Mouse (Mus musculus) cerebellum, postnatal 4 days (tissue): ENCODE data around the gene Ssbp4.

ENCODE experiments used
- DNase-seq, 2 experiments: peaks; one replicate each; pipeline ENCODE4 v3.0.0; 2022; ENCODE audit warnings: low spot score in 2 of 2, mixed read lengths in 1 of 2

The Ssbp4 gene

DNA sequence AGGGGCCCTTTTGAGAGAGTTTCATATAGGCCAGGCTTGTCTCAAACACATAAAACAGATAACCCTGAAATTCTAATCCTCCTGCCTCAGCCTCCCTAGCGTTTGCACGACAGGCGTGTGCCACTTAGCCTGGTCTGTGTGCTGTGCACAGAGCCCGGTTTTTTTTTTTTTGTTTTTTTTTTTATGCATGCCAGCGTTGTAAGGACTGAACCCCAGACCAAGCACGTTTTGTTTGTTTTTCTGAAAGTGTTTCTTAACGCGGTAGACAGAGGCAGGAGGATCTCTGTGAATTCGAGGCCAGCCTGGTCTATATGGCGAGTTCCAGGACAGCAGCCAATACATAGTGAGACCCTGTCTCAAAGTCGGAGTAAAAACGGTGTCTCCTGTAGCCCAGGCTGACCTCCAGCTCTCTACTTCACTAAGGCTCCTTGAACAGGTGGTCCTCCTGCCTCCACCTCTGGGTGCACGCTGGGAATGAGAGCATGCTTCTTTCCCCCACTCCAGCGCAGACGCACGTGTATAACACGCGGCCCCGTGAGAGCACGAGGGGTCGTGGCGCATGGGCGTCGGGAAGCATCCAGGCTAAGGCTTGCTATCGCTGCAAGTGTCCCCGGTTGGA, at the start of gene Ssbp4:
Gene Ssbp4, minus strand, starts transcription at position 124 of the 619 bp plus-strand sequence.
- no peak for DNase-seq

- no peak for DNase-seq
Measured at GRCm38 (mm10) chr8:70657739-70658138, 49.1 kb upstream of the Ssbp4 start.

DNA sequence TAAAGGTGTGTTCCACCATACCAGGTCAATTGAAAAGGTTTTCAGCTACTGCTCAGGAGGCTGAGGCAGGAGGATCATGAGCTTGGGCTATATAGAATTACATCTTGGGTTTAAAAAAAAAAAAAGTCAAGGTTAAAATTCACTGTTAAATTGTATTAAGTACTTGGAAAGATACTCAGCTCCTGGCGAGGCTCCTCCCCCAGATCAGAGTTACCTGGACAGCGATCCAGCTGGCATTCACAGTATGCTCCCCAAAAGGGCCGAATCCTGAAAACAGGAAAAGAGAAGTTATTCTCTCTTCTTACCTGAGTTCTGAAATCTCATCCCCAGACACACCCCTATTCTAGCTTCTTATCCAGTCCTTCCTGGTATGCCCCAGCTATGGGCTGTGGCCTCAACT, 48.5 kb upstream of the Ssbp4 start:
- no peak for DNase-seq

DNA sequence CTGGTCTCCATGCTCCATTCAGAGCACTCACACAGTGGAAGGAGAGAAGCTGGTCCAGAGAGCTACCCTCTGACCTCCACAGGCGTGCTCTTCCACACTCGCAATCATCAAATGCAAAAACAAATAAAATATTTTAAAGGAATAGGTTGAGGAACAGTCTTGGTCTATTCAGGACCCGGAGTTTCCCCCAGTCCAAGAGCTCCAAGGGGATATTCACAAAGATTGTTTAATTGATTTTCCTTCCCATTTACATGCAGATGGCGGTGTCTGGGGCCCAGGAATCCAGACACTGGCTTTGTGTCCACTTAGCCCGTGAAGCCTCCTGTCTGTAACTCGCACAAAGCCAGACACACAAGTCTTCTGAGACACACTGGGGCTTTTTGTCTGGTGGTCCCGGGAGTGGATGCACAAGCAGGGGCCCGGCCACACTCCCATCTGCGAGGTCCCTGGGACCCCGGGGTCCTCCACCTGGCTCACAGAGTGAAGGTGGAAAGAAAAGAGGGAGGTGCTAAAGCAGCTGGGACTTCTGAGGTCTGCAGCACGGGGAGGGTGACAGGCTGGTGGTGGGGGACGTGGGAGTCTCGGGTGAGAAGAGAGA, 47.6 kb upstream of the Ssbp4 start:
- DNase-seq, result no peak

- no peak for DNase-seq
Measured at GRCm38 (mm10) chr8:70655469-70655868, 46.8 kb upstream of the Ssbp4 start.

DNA sequence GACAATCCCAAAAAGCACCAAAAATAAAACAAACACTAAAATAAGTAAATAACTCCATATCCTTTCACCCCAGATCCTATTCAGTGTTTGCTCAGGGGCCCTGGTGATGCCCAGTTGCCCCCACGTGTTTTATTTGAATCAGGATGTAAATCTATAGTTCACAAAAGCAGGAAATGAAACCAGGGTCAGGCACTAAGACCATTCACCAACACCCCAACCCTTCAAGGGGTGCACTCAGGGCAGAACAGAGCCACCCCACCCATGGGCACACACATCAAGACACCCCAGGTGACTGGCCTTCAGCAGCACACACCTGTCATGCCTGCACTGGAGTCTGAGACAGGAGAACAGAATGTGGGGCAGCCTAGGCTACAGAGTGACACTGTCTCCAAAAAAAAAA, 45.4 kb upstream of the Ssbp4 start:
- DNase-seq, result no peak

DNA sequence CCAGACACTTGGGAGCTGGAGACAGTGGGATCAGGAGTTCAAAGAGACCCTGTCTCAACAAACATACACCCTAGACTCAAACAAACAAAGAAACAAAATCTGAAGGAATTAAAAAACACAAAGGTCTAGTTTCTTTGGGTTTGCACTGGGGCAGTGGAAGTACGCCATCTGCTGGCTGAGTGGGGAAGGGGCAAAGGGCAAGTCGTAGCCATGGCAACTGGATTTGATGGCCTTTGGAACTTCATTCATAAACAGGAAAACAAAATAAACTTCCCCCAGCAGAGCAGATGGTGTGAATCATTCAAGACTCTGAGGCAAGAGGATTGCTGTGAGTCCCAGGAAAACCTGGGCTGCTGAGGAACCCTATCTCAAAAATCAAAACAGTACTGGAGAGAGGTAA, 44.6 kb upstream of the Ssbp4 start:
- DNase-seq, result no peak

DNA sequence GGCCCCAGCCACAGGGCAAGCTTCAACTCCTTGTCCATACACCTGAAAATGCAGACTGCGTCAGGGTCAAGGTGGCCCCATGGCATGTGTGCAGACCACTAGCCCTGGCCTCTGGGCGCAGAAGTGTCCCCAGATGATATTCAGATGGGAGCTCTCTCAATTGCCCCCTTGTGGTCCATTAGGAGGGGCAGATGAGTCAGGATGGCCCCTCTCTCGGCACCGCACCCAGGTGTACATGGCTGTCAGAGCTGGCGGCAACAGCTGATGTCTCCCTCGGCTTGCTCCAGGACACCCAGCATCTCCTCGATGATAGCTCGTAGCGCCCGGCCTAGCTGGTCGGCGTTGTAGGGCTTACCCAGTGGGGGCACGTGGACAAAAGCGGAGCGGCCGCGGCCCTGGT, 41.7 kb upstream of the Ssbp4 start:
- no peak for DNase-seq

DNA sequence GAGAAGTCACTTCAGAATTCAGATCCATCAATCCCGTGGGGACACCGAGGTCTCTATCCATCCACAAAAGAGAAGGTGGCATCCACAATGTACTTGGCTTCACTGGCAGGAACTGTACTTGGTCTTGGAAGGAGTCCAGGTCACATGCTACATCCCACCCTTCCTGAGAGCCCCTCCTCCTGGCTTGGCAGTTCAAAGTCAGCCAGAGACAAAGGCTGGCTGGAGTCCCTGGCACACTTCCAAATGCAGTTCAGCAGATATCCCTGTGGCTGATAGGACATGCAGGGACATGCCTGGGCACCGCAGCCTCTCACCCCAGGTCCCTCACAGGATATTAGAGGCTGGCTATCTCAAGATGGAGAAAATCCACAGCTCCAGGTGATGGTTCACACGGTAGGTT, 40.7 kb upstream of the Ssbp4 start:
- DNase-seq, result peak in 1 of 2 experiments; percentile 76

DNA sequence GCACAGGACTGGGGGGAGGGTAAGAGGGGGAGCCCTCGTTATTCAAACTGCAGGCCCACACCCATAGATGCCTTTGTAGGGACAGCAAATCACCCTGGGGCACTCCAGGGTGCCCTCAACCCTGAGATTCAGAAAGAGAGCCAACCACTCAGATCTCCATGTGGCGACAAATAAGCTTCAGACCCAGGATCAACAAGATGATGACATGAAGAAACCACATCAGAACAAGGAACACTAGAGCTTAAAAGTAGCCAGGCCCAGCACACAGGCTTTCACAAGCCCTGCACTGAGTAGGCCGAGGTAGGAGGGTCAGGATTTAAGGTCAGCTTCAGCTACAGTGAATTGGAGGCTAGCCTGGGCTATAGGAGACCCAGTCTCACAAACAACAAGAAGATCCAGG, 40.2 kb upstream of the Ssbp4 start:
- DNase-seq, result no peak

- DNase-seq, result no peak
Measured at GRCm38 (mm10) chr8:70648164-70648442, 39.4 kb upstream of the Ssbp4 start.

- no peak for DNase-seq
Measured at GRCm38 (mm10) chr8:70647343-70648163, 38.9 kb upstream of the Ssbp4 start.

DNA sequence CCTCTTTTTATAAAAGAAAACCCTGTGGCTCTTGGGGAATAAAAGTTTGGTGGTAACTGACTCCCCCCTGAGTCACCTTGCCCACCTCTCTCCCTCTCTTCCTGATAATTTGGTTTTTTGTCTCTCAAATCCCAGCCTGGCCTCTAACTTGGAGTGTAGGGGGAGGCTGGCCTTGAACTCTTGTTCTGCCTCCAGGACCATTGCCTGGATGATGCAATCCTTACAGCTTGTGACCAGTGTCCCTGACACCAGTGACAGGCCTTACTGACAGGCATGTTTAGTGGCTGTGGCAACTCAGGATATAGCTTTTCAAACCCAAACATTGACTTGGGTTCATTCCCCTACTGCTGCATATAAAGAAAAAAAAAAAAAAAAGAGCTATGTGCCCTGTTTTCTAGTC, 38.1 kb upstream of the Ssbp4 start:
- no peak for DNase-seq

GRCm38 (mm10) chr8:70646369-70646768, 37.7 kb upstream of the Ssbp4 start:
- DNase-seq, result no peak

DNA sequence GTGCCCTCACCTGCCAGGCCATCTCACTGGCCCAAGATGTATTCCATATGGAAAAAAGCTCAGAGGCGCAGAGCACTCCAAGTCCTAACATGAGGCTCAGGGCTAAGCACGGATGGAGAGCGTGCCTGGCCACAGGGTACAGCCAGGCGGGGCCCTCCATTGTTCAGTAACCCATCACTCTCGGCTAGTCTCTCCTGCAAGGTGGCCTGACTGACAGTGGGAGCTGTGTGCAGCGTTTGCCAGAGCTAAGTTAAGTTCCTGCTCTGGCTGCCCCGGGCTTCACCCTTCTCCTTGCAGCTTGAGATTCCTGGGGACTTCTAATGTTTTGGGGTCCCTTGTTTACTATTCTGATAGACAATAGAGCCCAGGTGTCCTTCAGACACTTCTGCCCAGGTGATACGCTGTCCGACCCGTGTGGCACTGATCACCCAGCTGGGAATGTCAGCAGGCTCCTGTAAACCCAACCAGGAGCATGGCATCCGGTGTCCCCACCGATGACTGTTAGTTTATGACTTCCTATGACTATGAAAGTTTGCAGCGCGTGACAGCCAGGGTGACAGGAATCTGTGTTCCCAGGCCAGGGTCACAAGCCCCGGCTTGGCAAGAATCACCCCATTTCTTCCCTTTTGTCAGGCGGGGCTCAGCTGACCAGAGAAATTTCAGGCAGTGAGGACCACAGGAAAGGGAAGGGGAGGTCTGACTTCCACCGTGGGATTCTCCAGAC, 37.0 kb upstream of the Ssbp4 start:
- DNase-seq, result no peak

- no peak for DNase-seq
Measured at GRCm38 (mm10) chr8:70644065-70644464, 35.4 kb upstream of the Ssbp4 start.

- DNase-seq, result no peak
Measured at GRCm38 (mm10) chr8:70643019-70643418, 34.3 kb upstream of the Ssbp4 start.

GRCm38 (mm10) chr8:70638752-70639151, 30.1 kb upstream of the Ssbp4 start:
- DNase-seq, result no peak

GRCm38 (mm10) chr8:70636838-70637237, 28.2 kb upstream of the Ssbp4 start:
- DNase-seq, result no peak

DNA sequence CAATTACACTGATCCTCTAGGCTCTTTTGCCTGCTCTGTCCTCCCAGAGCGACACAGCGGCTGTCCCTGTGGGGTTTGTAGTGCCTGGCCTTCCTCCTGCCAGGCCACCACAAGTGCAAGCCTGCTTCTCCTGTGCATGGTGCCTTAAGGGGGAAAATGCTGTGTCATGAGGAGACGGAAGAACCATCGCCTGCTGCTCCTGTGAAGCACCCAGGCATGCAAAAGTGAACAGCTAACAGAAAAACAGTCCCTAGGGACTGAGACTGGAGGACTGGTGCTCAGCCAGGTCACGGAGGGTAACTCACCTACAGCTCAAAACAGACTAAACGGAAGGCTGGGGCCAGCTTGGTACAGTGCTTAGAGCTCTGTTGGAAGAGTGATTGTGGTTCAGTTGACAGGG, 26.9 kb upstream of the Ssbp4 start:
- DNase-seq, result no peak

DNA sequence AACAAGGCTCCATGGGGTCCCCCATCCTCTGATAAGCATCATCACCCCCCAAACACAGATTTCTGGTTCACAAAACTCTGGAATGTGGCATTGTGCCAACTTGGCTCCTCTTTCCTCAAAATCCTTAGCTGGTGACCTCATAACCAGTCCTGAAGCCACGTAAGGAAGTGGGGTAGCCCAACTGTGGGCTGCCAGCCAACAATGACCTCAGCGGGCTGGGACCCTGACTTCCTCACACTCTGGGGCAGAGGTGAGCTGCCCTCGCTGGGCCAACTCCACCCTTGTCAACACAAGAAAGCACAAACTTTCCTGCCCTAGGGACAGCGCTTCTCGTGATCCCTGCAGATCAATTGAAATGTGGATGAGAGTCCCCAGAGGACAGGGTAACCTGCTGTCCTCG, 25.4 kb upstream of the Ssbp4 start:
- DNase-seq, result no peak

DNA sequence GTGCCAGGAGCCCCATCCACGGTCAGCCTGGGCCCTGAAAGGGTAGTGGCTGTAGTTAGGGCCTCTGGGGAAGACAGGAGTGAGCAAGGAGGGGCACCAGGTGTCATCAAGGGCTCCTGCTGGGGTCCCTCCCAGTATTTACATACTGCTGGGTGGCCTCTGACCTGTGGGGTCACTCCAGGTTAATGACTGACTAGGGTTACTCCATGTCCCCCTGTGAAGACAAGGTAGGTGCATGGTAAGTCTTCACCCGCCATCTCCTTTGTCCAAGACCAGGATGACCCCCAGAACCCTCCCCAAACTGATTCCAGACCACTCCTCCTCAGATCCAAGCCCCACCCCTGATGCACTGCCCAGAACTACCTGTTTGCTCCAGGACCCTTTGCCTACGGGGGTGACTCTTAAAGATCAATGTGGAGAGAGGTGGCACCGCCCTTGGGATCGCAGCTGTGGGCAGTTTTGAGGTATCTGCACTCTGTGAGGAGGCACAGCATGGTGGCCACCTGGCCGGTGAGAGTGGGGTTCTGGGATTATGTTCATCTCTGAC, 23.7 kb upstream of the Ssbp4 start, which contains the start of gene Gdf15:
Gene Gdf15, minus strand, starts transcription at position 111 of the 547 bp plus-strand sequence.
- no peak for DNase-seq
